Mouse (Mus musculus) lung, embryonic 15.5 days (tissue): ENCODE results near the gene Tssk2. TPM values are rescaled to one million over a fixed set of nuclear protein-coding genes. Genes with fewer than 3 reads are reported as not detected.

Experiments
- ATAC-seq: fragments of 200-750 bp; cut with Nextera tagmentation; 2 replicates; pipeline ENCODE4 v1.8.0; 2017; ENCODE audit warnings: moderate number of reproducible peaks, borderline replicate concordance; ENCODE audit not compliant: low FRiP score, low TSS enrichment; ENCODE audit errors: extremely low read depth
- H3K27ac ChIP-seq: fragments of 300-500 bp; sonication (generic); 2 replicates; pipeline ENCODE4 v1.5.1; 2015; ENCODE audit warnings: moderate library complexity, mild to moderate bottlenecking, inconsistent platforms
- H3K27me3 ChIP-seq: fragments of 300-500 bp; sonication (generic); 2 replicates; pipeline ENCODE4 v1.6.1; 2015; ENCODE audit warnings: inconsistent platforms
- H3K36me3 ChIP-seq: fragments of 300-500 bp; sonication (generic); 2 replicates; pipeline ENCODE4 v1.6.1; 2015; ENCODE audit warnings: inconsistent platforms
- H3K4me1 ChIP-seq: fragments of 300-500 bp; sonication (generic); 2 replicates; pipeline ENCODE4 v1.6.1; 2015; ENCODE audit warnings: inconsistent platforms
- H3K4me2 ChIP-seq: fragments of 300-500 bp; sonication (generic); 2 replicates; pipeline ENCODE4 v1.6.1; 2015; ENCODE audit warnings: inconsistent platforms, mild to moderate bottlenecking, moderate library complexity
- H3K4me3 ChIP-seq: fragments of 300-500 bp; sonication (generic); 2 replicates; pipeline ENCODE4 v1.5.1; 2015; ENCODE audit warnings: mild to moderate bottlenecking, inconsistent platforms
- H3K9ac ChIP-seq: fragments of 300-500 bp; sonication (generic); 2 replicates; pipeline ENCODE4 v1.6.1; 2015; ENCODE audit warnings: inconsistent platforms
- H3K9me3 ChIP-seq: fragments of 300-500 bp; sonication (generic); 2 replicates; pipeline ENCODE4 v1.6.1; 2016; ENCODE audit warnings: inconsistent platforms
- WGBS: fragments of 180-500 bp; shearing (Covaris S2); methylation state at CpG from one replicate; pipeline ENCODE4 v1.1.7; 2015; 5-methylcytosine and 5-hydroxymethylcytosine counted together
- polyA plus RNA-seq: library from polyadenylated mRNA; unstranded; fragments of >200 nt; fragmentation: Nextera tagmentation; extraction: Ambion mirVana; gene quantifications from 2 replicates; pipeline ENCODE4 v1.2.1, GENCODE M21; 2015

Tssk2 gene
- polyA plus RNA-seq, 1 experiment from 2014 or later: not detected

GRCm38 (mm10) chr16:17876096-17876495 lies 22.3 kb upstream of the Tssk2 start:
- no peak overlapping the region for H3K9ac ChIP-seq
- no peaks in the 10 kb centered on the region for H3K4me1 ChIP-seq
- H3K36me3 ChIP-seq: peaks cover 17% of the 10 kb centered on the region
- no peaks in the 10 kb centered on the region for H3K27me3 ChIP-seq
- no peaks in the 10 kb centered on the region for H3K9me3 ChIP-seq
- no peak overlapping the region for H3K27ac ChIP-seq
- 91% methylated on average over 1 of the region's 1 CpGs for WGBS
- no peak overlapping the region for H3K4me2 ChIP-seq
- no peak overlapping the region for H3K4me3 ChIP-seq
- ATAC-seq: no peak

GRCm38 (mm10) chr16:17879571-17879970 lies 18.9 kb upstream of the Tssk2 start:
- Histone ChIP-seq H3K9ac (no peak overlapping the region), H3K27me3 (no peaks in the 10 kb centered on the region), H3K4me2 (no peak overlapping the region), H3K27ac (no peak overlapping the region), H3K4me3 (no peak overlapping the region), H3K4me1 (peaks cover 11% of the 10 kb centered on the region; the same call in 1 of the 2 replicates), H3K36me3 (no peaks in the 10 kb centered on the region), H3K9me3 (no peaks in the 10 kb centered on the region)
- ATAC-seq: no peak
- 80% methylated on average over 4 of the region's 4 CpGs for WGBS

- Histone ChIP-seq H3K4me3 (no peak overlapping the region), H3K4me2 (no peak overlapping the region), H3K27me3 (no peaks in the 10 kb centered on the region), H3K9ac (no peak overlapping the region), H3K27ac (no peak overlapping the region), H3K9me3 (no peaks in the 10 kb centered on the region), H3K36me3 (no peaks in the 10 kb centered on the region), H3K4me1 (peaks cover 11% of the 10 kb centered on the region; the same call in 1 of the 2 replicates)
- ATAC-seq: no peak
Measured at GRCm38 (mm10) chr16:17882196-17882595, 16.2 kb upstream of the Tssk2 start.

GRCm38 (mm10) chr16:17884116-17884515 lies 14.3 kb upstream of the Tssk2 start:
- Histone ChIP-seq H3K9ac (no peak overlapping the region), H3K27me3 (no peaks in the 10 kb centered on the region), H3K4me2 (no peak overlapping the region), H3K27ac (no peak overlapping the region), H3K9me3 (no peaks in the 10 kb centered on the region), H3K4me3 (no peak overlapping the region), H3K36me3 (no peaks in the 10 kb centered on the region), H3K4me1 (peaks cover 11% of the 10 kb centered on the region; the same call in 1 of the 2 replicates)
- ATAC-seq: no peak
- 70% methylated on average over 6 of the region's 6 CpGs for WGBS

- 81% methylated on average over 6 of the region's 6 CpGs for WGBS
- no peak overlapping the region for H3K9ac ChIP-seq
Measured at GRCm38 (mm10) chr16:17889689-17890341, 8.6 kb upstream of the Tssk2 start.

GRCm38 (mm10) chr16:17890342-17890727 lies 8.1 kb upstream of the Tssk2 start:
- H3K27ac ChIP-seq: no peak overlapping the region
- WGBS: 40% methylated on average over 2 of the region's 2 CpGs

More at GRCm38 (mm10) chr16:17889689-17890341, 8.6 kb upstream of the Tssk2 start:
- H3K4me2 ChIP-seq: peak overlapping the region; percentile 75
- peaks cover 24% of the 10 kb centered on the region for H3K4me1 ChIP-seq
- no peaks in the 10 kb centered on the region for H3K9me3 ChIP-seq
- H3K36me3 ChIP-seq: no peaks in the 10 kb centered on the region
- no peak overlapping the region for H3K27ac ChIP-seq
- no peak for ATAC-seq
- no peaks in the 10 kb centered on the region for H3K27me3 ChIP-seq
- H3K4me3 ChIP-seq: peak overlapping the region; percentile 74

GRCm38 (mm10) chr16:17890917-17891566 lies 7.4 kb upstream of the Tssk2 start:
- peak overlapping the region; percentile 90 for H3K9ac ChIP-seq
- H3K27ac ChIP-seq: peak overlapping the region; percentile 92
- H3K36me3 ChIP-seq: no peaks in the 10 kb centered on the region
- H3K9me3 ChIP-seq: no peaks in the 10 kb centered on the region
- peak; percentile 67 for ATAC-seq
- under 1% methylated on average over 44 of the region's 44 CpGs for WGBS
- H3K4me3 ChIP-seq: peak overlapping the region; percentile 74
- H3K4me1 ChIP-seq: peaks cover 24% of the 10 kb centered on the region
- H3K27me3 ChIP-seq: no peaks in the 10 kb centered on the region
- H3K4me2 ChIP-seq: peak overlapping the region; percentile 75

More at GRCm38 (mm10) chr16:17890342-17890727, 8.1 kb upstream of the Tssk2 start:
- H3K27me3 ChIP-seq: no peaks in the 10 kb centered on the region
- no peaks in the 10 kb centered on the region for H3K9me3 ChIP-seq
- H3K9ac ChIP-seq: peak overlapping the region; percentile 90
- no peaks in the 10 kb centered on the region for H3K36me3 ChIP-seq
- peak overlapping the region; percentile 74 for H3K4me3 ChIP-seq
- H3K4me1 ChIP-seq: peaks cover 24% of the 10 kb centered on the region
- ATAC-seq: no peak
- peak overlapping the region; percentile 75 for H3K4me2 ChIP-seq

GRCm38 (mm10) chr16:17891567-17891959 lies 6.9 kb upstream of the Tssk2 start, which contains the start of gene Gm20518:
Gene Gm20518 (minus strand): TSS chr16:17891671.
- no peaks in the 10 kb centered on the region for H3K36me3 ChIP-seq
- no peaks in the 10 kb centered on the region for H3K27me3 ChIP-seq
- under 1% methylated on average over 32 of the region's 38 CpGs for WGBS
- peak within 1 kb of the TSS; percentile 92 for H3K27ac ChIP-seq
- peaks cover 24% of the 10 kb centered on the region for H3K4me1 ChIP-seq
- H3K9ac ChIP-seq: peak within 1 kb of the TSS; percentile 90
- peak within 1 kb of the TSS; percentile 74 for H3K4me3 ChIP-seq
- H3K9me3 ChIP-seq: no peaks in the 10 kb centered on the region
- peak within 1 kb of the TSS; percentile 75 for H3K4me2 ChIP-seq
- peak; percentile 98 for ATAC-seq

GRCm38 (mm10) chr16:17892606-17893005 lies 5.8 kb upstream of the Tssk2 start:
- Histone ChIP-seq H3K27me3 (no peaks in the 10 kb centered on the region), H3K27ac (no peak overlapping the region), H3K4me2 (no peak overlapping the region), H3K4me3 (no peak overlapping the region), H3K9me3 (no peaks in the 10 kb centered on the region), H3K36me3 (no peaks in the 10 kb centered on the region), H3K9ac (no peak overlapping the region), H3K4me1 (peaks cover 24% of the 10 kb centered on the region)
- ATAC-seq: no peak
- WGBS: 52% methylated on average over 3 of the region's 3 CpGs

GRCm38 (mm10) chr16:17893923-17894322 lies 4.5 kb upstream of the Tssk2 start, which contains the start of gene Tssk1:
Gene Tssk1 (plus strand): TSS chr16:17894223.
- 79% methylated on average over 2 of the region's 2 CpGs for WGBS
- Histone ChIP-seq H3K27me3 (no peaks in the 10 kb centered on the region), H3K9ac (no peak within 1 kb of the TSS)

GRCm38 (mm10) chr16:17896091-17896490 lies 2.3 kb upstream of the Tssk2 start:
- H3K36me3 ChIP-seq: peaks cover 20% of the 10 kb centered on the region
- ATAC-seq: no peak
- H3K9me3 ChIP-seq: no peaks in the 10 kb centered on the region
- no peak overlapping the region for H3K4me2 ChIP-seq
- no peaks in the 10 kb centered on the region for H3K27me3 ChIP-seq
- no peak overlapping the region for H3K27ac ChIP-seq
- H3K9ac ChIP-seq: no peak overlapping the region
- H3K4me3 ChIP-seq: no peak overlapping the region
- peaks cover 10% of the 10 kb centered on the region; the same call in 1 of the 2 replicates for H3K4me1 ChIP-seq

More at GRCm38 (mm10) chr16:17893923-17894322, 4.5 kb upstream of the Tssk2 start, which contains the start of gene Tssk1:
- no peak for ATAC-seq
- H3K27ac ChIP-seq: no peak within 1 kb of the TSS
- H3K4me1 ChIP-seq: peaks cover 24% of the 10 kb centered on the region
- H3K36me3 ChIP-seq: no peaks in the 10 kb centered on the region; the same call in 1 of the 2 replicates
- H3K4me3 ChIP-seq: no peak within 1 kb of the TSS
- no peak within 1 kb of the TSS for H3K4me2 ChIP-seq
- H3K9me3 ChIP-seq: no peaks in the 10 kb centered on the region

- WGBS: under 1% methylated on average over 35 of the region's 35 CpGs
Measured at GRCm38 (mm10) chr16:17911052-17911595, 12.7 kb downstream of the Tssk2 start, which contains the start of gene Ess2. Gene Ess2 (minus strand): TSS chr16:17911348.

More at GRCm38 (mm10) chr16:17911052-17911595, 12.7 kb downstream of the Tssk2 start, which contains the start of gene Ess2:
- H3K36me3 ChIP-seq: peaks cover 33% of the 10 kb centered on the region
- peaks cover 18% of the 10 kb centered on the region for H3K4me1 ChIP-seq
- H3K4me2 ChIP-seq: peak within 1 kb of the TSS; percentile 84
- ATAC-seq: peak; percentile 94
- no peaks in the 10 kb centered on the region for H3K9me3 ChIP-seq
- H3K27me3 ChIP-seq: peaks cover 46% of the 10 kb centered on the region
- H3K27ac ChIP-seq: peak within 1 kb of the TSS; percentile 49; the same call in 1 of the 2 replicates
- H3K9ac ChIP-seq: peak within 1 kb of the TSS; percentile 74
- peak within 1 kb of the TSS; percentile 92 for H3K4me3 ChIP-seq
